Mouse (Mus musculus) left cerebral cortex, adult 11 months (tissue): ENCODE results near the gene Vamp2.
A peak's percentile ranks its signal among the peaks of the same experiment; 100 is the strongest.

ENCODE experiments used
- DNase-seq: peaks from one replicate; pipeline ENCODE4 v3.0.0; 2022; ENCODE audit warnings: low spot score

Vamp2 gene

DNA sequence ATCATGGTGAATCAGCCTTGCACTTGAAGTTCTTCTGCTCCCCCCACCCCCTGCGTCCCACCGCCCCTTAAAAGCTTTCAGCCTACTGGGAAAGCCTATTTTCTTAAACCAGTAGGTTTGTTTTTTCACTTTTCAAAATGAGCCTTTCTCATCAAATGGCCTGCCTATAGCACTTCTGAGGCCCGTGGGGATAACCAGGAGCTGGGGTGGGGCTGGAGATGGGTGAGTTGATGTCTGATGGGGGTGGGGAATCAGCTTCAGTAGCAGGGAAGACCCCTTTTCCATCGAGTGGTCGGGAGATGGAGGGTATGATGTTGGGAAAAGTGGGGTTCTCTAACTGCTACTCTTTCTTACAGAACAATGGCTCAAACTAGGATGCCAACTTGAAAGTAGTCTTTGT lies 28.6 kb downstream of the Vamp2 start:
- DNase-seq = no peak

DNA sequence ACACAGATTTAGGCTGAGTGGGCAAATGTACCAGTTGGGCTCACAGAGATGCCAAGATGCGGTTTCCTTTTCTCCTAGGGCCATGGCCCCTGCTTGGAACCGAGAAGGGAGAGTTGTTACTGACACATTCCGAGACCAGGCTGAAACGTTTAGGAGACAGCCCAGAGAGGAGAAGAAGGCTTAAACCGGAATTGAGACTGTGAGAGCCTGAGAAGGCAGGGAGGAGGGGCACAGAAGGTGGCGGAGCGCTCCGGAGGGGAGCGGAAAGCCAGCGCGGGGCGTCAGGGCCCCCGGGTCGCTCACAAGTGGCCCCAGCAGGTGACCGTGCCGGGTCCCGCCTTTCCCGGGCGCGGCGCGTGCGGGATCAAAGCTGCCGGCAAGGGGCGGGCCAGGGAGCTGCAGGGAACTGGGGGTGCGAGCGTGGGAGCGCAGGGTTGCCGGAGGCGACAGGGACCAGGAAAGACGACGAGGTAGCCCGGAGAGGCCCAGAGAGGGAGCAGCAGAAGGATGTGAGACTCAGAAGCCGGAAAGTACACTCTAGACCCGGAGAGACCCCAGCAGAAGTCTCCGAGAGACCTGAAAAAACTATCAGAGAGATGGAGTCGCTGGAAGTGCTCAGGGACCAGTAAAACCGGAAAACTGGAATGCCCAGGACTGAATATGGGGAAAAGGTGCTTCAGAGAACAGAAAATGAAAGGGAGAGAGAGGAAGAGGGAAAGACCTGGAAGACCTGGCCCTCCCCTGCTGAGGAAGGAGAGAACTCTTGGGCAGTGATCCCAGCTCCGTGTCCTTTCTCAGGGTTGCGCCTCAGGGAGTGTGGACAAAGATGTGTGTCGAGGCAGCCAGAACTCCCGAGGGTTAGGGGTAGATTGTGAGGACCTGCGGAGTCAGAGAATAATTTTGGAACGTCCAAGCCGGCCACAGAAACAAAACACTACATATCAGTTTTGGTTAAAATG lies 29.7 kb downstream of the Vamp2 start:
- no peak for DNase-seq

DNA sequence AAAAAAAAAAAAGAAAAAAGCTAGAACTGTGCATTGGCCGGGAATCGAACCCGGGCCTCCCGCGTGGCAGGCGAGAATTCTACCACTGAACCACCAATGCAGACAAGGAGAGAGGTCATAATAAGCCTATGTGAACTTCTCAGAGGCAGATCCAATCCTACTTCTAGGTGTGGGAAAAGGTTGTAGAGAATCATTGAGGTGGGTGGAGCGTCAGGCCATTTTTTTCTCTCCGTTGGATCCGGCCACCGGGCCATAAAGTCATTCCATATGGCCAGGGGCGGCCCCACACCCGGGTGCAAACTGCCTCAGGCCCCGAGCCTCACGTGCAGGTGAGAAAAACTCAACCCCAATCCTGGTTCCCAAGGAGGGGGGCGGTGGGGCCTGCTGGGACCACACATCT lies 30.5 kb downstream of the Vamp2 start:
- no peak for DNase-seq

DNA sequence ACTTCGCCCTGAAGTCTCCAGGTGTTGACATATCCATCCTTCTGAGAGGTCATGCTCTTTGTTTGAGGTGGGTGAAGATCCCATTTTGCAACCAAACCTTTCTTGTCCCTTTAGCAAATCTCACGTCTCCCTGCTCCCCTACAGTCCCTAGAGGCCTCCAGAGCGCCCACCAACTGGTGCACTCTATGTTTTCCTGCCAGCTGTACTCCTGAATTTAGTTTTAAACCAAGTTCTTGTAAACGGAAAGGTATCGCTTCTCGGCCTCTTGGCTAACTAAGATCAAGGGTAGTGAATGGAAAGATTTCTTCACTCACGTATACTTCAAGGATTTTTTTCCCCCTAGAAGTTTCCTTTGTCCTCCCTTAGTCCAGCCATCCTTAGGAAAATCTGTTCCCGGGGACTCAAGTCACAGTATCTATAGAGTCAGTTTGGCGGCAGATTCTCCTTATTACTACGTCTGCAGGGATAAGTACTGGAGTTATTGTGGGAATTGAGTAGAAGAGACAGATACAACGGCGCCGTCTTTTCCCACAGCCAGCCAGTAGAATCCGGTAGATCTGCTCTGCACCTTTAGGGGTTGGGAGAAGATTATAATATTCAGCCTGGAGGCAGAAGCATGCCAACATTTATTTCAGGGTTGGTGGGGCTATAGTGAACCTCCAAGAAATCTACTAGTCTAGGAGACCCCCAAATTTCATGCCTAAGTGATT lies 31.3 kb downstream of the Vamp2 start:
- DNase-seq = no peak

DNA sequence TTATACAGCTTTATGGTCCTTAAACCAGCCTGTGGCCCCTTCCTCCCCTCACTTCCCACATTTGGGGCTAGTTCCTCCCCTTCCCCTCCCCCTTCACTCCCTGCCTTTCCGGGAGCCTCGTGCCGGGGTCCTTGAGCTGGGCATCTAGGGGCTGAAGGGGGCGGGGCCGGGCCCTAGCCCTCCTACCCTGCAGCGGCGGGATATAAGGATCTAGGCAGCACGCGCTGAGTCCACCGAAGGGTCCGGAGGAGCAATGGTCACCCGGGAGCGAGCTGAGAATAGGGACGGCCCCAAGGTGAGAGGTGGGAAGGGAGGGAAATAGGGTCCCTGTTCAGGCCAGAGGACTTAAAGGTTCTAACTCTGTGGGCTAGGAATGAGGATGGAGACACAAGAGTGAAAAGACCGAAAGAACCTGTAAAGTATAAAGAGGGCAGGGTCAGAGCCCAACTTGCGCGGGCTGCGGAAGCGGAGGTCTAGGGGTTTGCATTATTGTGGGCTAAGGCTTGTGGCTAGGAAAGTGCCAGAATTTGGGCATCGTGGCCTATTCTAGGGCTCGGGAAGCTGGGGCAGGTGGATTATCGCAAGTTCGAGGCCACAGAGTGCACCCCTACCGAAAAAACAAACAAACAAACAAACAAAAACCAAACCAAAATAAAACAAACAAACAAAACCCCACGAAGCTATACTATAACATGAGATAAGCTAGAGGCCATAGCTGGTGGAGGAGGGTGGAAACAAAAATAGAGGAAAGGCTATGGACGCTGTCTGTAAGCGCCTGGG lies 32.1 kb downstream of the Vamp2 start, which contains the start of gene Hes7:
Gene Hes7, plus strand, starts transcription at position 184 of the 780 bp plus-strand sequence.
- DNase-seq = no peak

DNA sequence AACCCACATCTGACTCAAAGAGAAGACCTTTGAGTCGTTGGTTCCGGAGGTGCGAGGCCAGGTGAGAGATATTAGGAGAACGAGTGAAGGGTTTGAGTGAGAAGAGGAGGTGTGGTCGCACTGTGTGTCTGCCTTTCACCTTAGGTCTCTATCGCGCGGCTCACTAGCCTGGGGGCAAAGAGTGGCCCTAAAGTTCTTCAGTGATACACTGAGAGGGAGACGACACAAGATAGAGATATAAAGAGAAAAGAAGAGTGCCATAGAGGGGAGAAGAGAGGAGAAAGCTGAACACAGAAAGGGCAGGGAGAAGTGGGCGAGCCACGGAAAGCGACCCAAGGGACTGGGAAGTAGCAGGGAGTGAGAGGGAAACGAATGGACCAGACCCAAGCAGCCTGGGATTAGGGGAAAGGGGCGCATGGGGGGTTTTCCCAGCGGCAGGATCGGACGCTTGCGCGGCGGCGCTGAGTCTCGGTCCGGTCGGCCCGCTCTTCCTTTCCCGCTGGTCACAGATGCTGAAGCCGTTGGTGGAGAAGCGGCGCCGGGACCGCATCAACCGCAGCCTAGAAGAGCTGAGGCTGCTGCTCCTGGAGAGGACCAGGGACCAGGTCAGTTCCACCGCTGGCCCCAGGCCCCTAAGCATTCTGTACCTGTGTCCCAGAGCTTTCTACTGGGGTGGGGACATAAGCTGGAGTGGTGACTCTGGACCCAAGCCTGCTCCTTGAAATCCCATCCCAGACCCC lies 32.9 kb downstream of the Vamp2 start:
- DNase-seq = no peak

- no peak for DNase-seq
Observed at GRCm38 (mm10) chr11:69121741-69122335, 33.5 kb downstream of the Vamp2 start.

- no peak for DNase-seq
Observed at GRCm38 (mm10) chr11:69122336-69122951, 34.2 kb downstream of the Vamp2 start, which contains the start of gene 9130213A22Rik. Gene 9130213A22Rik, minus strand, starts transcription at chr11:69122589.

DNA sequence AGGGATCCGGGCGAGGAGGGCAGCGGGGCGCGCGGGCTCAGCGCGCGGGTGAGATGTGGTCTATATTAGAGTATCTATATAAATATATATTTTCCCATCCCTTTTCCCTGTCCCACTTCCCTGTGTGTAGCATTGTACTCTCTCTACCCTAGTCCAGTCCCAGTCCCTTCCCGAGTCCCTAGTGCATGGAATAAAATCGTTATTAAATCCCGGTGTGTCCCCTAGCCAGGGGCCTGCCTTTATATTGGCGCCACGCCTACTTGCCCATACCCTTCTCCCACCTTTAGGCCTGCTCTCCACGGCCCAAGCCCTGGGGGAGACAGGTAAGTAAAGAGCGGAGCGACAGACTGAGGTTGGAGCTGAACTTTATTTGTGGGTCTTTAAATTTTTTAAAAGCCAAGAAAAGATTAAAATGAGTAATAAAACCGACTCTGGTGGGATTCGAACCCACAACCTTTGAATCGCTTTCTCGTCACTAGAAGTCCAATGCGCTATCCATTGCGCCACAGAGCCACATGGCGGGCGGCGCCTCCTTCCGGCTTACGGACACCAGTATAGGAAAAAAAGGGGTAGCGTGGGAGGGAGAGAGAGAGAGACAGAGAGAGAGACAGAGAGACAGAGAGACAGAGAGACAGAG lies 34.9 kb downstream of the Vamp2 start:
- peak; percentile 91 for DNase-seq

GRCm38 (mm10) chr11:69123693-69124497 lies 35.6 kb downstream of the Vamp2 start:
- peak; percentile 85 for DNase-seq

DNA sequence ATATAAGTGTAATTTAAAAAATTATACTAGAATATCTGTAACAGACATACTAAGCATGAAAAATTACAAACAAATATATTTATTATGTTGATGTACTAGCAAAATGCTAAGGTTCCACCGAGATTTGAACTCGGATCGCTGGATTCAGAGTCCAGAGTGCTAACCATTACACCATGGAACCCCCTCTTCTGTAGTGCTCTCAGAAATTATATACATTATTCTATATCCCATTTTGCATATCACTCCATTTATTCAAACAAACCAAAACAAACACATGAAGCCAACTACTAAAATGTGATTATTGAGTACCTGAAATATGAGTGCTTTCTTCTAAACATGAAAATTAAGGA lies 36.2 kb downstream of the Vamp2 start:
- no peak for DNase-seq

DNA sequence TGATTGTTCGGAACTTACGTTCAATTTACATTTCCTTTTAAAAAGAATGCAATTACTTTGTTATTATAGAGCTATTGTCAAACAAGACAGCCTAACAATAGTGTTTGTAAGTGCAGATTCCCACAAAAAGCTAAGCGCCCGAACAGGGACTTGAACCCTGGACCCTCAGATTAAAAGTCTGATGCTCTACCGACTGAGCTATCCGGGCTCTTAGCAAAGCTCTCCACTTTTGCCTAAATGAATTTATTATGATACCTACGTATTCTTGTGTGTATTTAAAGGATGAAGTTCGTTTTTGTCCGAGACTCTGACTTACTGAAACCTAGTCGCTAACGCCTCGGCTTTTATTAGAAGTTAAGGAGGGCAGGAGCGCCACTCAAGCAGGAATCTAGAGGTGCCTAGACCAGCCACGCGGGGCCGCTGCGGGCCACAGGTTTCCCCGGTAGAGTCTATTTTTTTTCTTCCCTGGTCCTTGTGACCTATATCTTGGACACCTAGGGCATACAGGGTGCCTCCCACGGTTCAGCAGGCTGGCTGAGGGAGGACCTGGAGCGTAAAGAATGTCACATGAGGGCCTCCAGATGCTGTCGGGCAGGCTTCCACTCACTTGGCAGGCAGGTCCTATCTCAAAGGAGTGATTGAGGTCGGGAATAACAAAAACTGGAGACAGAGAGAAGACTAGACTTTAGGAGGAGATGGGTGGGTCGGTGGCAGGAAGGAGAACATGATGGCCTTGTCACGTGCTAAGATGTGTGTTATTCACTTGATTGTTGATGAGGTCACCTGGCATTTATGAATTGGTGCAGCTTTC lies 37.0 kb downstream of the Vamp2 start:
- peak; percentile 81 for DNase-seq

- no peak for DNase-seq
Observed at GRCm38 (mm10) chr11:69125852-69125918, 37.4 kb downstream of the Vamp2 start, which contains the start of gene Aloxe3. Gene Aloxe3, plus strand, starts transcription at chr11:69125896.

DNA sequence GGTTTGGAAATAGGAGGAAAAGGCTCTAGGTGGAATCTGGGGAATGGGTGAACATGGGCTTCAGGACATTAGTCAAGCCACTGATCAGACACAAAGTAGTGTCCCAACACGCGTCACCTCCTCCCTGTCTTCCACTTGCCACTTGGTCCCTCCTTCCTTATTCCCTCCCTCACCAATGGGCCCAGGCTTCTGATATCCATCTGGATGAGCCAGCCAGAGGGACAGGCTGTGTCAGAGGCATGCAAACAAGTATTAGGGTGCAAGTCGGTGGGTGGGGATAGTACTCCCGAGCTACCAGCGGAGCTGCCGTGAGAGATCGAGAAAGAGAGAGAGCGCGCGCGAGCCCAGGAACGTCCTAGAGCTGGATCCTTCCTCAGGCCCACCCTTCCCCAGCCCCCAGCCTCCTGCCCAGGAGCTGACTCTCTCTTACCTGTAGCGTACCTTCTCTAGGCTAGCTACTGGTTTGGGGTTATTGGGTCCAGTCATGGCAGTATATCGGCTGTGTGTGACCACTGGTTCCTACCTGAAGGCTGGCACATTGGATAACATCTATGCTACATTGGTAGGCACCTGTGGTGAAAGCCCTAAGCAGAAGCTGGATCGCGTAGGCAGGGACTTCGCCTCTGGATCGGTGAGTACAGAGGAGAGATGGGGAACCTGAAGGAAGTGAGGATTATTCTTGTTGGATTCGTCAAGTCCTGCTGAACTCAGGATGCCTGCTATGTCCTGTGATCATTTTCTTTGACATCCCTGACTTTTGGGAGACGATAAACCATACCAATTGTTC lies 37.8 kb downstream of the Vamp2 start:
- DNase-seq = no peak

DNA sequence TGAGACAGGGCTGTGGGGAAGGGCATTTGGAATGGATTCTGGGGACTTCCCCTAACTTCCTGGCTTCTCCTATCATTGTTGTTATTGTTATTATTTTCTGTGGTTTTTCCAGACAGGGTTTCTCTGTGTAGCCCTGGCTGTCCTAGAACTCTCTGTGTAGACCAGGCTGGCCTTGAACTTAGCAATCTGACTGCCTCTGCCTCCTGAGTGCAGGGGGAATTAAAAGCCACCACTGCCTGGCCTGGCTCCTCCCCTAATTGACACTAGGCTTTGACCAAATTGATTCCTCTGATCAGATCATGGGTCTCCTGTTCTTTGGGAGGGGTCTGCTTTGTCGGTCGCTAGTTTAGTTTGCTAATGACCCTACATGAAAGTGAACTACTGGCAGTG lies 38.4 kb downstream of the Vamp2 start:
- DNase-seq = no peak

DNA sequence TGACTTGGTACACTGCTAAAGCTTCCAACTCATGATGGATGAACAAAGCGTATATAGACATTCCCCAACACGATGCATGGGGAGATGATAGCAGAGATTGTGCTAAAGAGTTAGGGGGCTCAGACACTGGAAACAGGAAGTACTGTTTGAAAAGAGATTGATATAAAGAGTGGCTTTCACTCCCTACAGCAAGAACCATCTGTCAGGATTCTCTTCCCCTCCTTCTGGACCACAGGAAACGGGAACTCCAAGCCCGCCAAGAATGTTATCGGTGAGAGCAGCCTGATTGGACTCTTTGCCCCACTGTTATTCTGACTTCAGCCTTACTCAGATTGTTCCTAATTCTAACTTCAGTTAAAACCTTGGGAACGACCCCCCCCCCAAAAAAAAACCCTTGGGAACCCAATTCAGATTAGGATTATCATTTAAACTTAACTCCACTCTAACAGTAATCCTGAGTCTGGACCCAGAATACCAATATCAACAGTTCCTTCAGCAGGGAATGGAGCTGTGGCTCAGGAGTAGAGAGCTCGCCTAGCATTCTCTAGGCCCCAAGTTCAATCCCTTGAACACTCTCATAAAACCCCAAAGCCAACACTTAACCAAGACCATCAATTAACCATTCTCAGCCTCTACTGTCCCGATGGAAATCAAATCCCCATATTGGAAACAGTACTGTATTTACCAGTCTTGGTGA lies 40.3 kb downstream of the Vamp2 start:
- DNase-seq = no peak

GRCm38 (mm10) chr11:69133566-69133922 lies 45.3 kb downstream of the Vamp2 start:
- no peak for DNase-seq
